Mouse (Mus musculus) midbrain, postnatal 0 days (tissue): ENCODE results near the gene Tubb4a. TPM values are rescaled to one million over a fixed set of nuclear protein-coding genes. Genes with fewer than 3 reads are reported as not detected.
"Not testable (repeated sequence)": the region's sequence is repeated elsewhere in the genome, so short reads cannot be mapped to it uniquely, and the experiment has no call there.

Experiments used
- ATAC-seq: fragments of 200-750 bp; cut with Nextera tagmentation; 2 replicates; pipeline ENCODE4 v1.8.0; 2017; ENCODE audit warnings: moderate number of reproducible peaks, mild to moderate bottlenecking, moderate TSS enrichment, moderate library complexity; ENCODE audit not compliant: low FRiP score
- DNase-seq: peaks from one replicate; pipeline ENCODE4 v3.0.0-alpha.2; 2015; ENCODE audit warnings: low spot score
- H3K27ac ChIP-seq: fragments of 300-500 bp; sonication (generic); 2 replicates; pipeline ENCODE4 v1.5.1; 2014; ENCODE audit warnings: low read depth, mild to moderate bottlenecking, low read length, mixed read lengths
- H3K27me3 ChIP-seq: fragments of 300-500 bp; sonication (generic); 2 replicates; pipeline ENCODE4 v1.6.1; 2014; ENCODE audit warnings: low read length, control low read depth, mixed read lengths; ENCODE audit not compliant: insufficient read depth
- H3K36me3 ChIP-seq: fragments of 300-500 bp; sonication (generic); 2 replicates; pipeline ENCODE4 v1.6.1; 2014; ENCODE audit warnings: low read length, control low read depth, mixed read lengths; ENCODE audit not compliant: insufficient read depth
- H3K4me1 ChIP-seq: fragments of 300-500 bp; sonication (generic); 2 replicates; pipeline ENCODE4 v1.6.1; 2014; ENCODE audit warnings: mild to moderate bottlenecking, control low read depth, antibody characterized with exemption, low read length, mixed read lengths; ENCODE audit not compliant: insufficient read depth
- H3K4me2 ChIP-seq: fragments of 300-500 bp; sonication (generic); 2 replicates; pipeline ENCODE4 v1.6.1; 2014; ENCODE audit warnings: low read depth, mild to moderate bottlenecking, low read length, mixed read lengths; ENCODE audit not compliant: poor library complexity, severe bottlenecking
- H3K4me3 ChIP-seq: fragments of 300-500 bp; sonication (generic); 2 replicates; pipeline ENCODE4 v1.5.1; 2014; ENCODE audit warnings: low read depth, mild to moderate bottlenecking, low read length, moderate library complexity
- H3K9ac ChIP-seq: fragments of 300-500 bp; sonication (generic); replicated peaks from 2 replicates; pipeline ENCODE4 v1.6.1; 2014; ENCODE audit warnings: mild to moderate bottlenecking, low read length, moderate library complexity, mixed read lengths; ENCODE audit not compliant: poor library complexity, severe bottlenecking
- H3K9me3 ChIP-seq: fragments of 300-500 bp; sonication (generic); 2 replicates; pipeline ENCODE4 v1.6.1; 2016; ENCODE audit warnings: low read length, control low read depth
- CTCF ChIP-seq: IDR thresholded peaks from 2 replicates; pipeline ENCODE4 v1.5.1; 2016; ENCODE audit warnings: antibody characterized with exemption, mild to moderate bottlenecking
- WGBS: fragments of 180-500 bp; shearing (Covaris S2); extraction: QIAGEN DNeasy Blood & Tissue Kit; methylation state at CpG from one replicate; pipeline ENCODE4 v1.1.7; 2014; 5-methylcytosine and 5-hydroxymethylcytosine counted together
- polyA plus RNA-seq: library from polyadenylated mRNA; unstranded; fragments of >200 nt; fragmentation: Nextera tagmentation; extraction: Ambion mirVana; gene quantifications from 2 replicates; pipeline ENCODE4 v1.2.1, GENCODE M21; 2015
- total RNA-seq: library from RNA; depleted of rRNA; stranded (reverse); fragments of >200 nt; gene quantifications from 2 replicates; pipeline ENCODE4 v1.2.3, GENCODE M21; 2014; rRNA removed

The Tubb4a gene
- 186 and 206 TPM in 2 replicates for total RNA-seq
- 408 and 417 TPM in 2 replicates for polyA plus RNA-seq

- Histone ChIP-seq H3K4me3 (peak within 1 kb of the TSS; percentile 64), H3K36me3 (peaks cover 11% of the 10 kb centered on the region; the same call in 1 of the 2 replicates), H3K27ac (peak within 1 kb of the TSS; percentile 86), H3K4me1 (peaks cover 10% of the 10 kb centered on the region), H3K4me2 (peak within 1 kb of the TSS; percentile 85), H3K27me3 (no peaks in the 10 kb centered on the region), H3K9ac (peak within 1 kb of the TSS; percentile 86), H3K9me3 (no peaks in the 10 kb centered on the region)
- ATAC-seq (peak; percentile 93), DNase-seq (peak; percentile 89)
- peak; percentile 39 for TF ChIP-seq CTCF
- whole genome bisulfite sequencing, result under 1% methylated on average over 31 of the region's 31 CpGs
These were observed at the start of gene Tubb4a for GRCm38 (mm10) chr17:57087049-57087832. Gene Tubb4a, minus strand, starts transcription at chr17:57087782.

- H3K4me3 ChIP-seq, result no peak overlapping the region
- H3K27ac ChIP-seq, result no peak overlapping the region
- H3K4me1 ChIP-seq, result no peaks in the 10 kb centered on the region
- ATAC-seq (no peak), DNase-seq (no peak)
- no peaks in the 10 kb centered on the region for H3K36me3 ChIP-seq
- no peak for TF ChIP-seq CTCF
- no peaks in the 10 kb centered on the region for H3K27me3 ChIP-seq
- 78% methylated on average over 3 of the region's 3 CpGs for WGBS
- H3K4me2 ChIP-seq, result no peak overlapping the region
- H3K9ac ChIP-seq, result no peak overlapping the region
- no peaks in the 10 kb centered on the region for H3K9me3 ChIP-seq
These were observed 48.1 kb upstream of the Tubb4a start for GRCm38 (mm10) chr17:57135635-57136034.

GRCm38 (mm10) chr17:57134693-57135092 lies 47.1 kb upstream of the Tubb4a start:
- Histone ChIP-seq H3K36me3 (no peaks in the 10 kb centered on the region), H3K27ac (no peak overlapping the region), H3K4me3 (no peak overlapping the region), H3K27me3 (no peaks in the 10 kb centered on the region), H3K4me2 (no peak overlapping the region), H3K9ac (no peak overlapping the region), H3K4me1 (no peaks in the 10 kb centered on the region), H3K9me3 (no peaks in the 10 kb centered on the region)
- WGBS, result 88% methylated on average over 2 of the region's 2 CpGs
- DNase-seq (no peak), ATAC-seq (no peak)
- TF ChIP-seq CTCF, result no peak

- not testable (repeated sequence) for H3K36me3 ChIP-seq, ATAC-seq
- WGBS, result 33% methylated on average over 3 of the region's 3 CpGs
These were observed 46.4 kb upstream of the Tubb4a start for GRCm38 (mm10) chr17:57134021-57134420.

GRCm38 (mm10) chr17:57131793-57132192 lies 44.2 kb upstream of the Tubb4a start:
- Histone ChIP-seq H3K9me3 (no peaks in the 10 kb centered on the region), H3K9ac (no peak overlapping the region), H3K4me2 (no peak overlapping the region), H3K36me3 (no peaks in the 10 kb centered on the region), H3K27ac (no peak overlapping the region), H3K4me1 (no peaks in the 10 kb centered on the region), H3K4me3 (no peak overlapping the region), H3K27me3 (no peaks in the 10 kb centered on the region; the same call in 1 of the 2 replicates)
- ATAC-seq, result no peak
- no peak for TF ChIP-seq CTCF
- DNase-seq, result no peak
- WGBS, result 72% methylated on average over 1 of the region's 1 CpGs

More at GRCm38 (mm10) chr17:57134021-57134420, 46.4 kb upstream of the Tubb4a start:
- H3K4me2 ChIP-seq, H3K4me3 ChIP-seq, H3K9ac ChIP-seq, H3K4me1 ChIP-seq, H3K9me3 ChIP-seq, H3K27me3 ChIP-seq, H3K27ac ChIP-seq, DNase-seq: not testable (repeated sequence)

- Histone ChIP-seq H3K4me1 (no peaks in the 10 kb centered on the region), H3K27ac (no peak overlapping the region), H3K27me3 (no peaks in the 10 kb centered on the region; the same call in 1 of the 2 replicates), H3K9me3 (no peaks in the 10 kb centered on the region), H3K4me3 (no peak overlapping the region), H3K9ac (no peak overlapping the region), H3K4me2 (no peak overlapping the region), H3K36me3 (no peaks in the 10 kb centered on the region)
- no peak for ATAC-seq
- TF ChIP-seq CTCF, result no peak
- no peak for DNase-seq
- WGBS, result 52% methylated on average over 3 of the region's 3 CpGs
These were observed 38.5 kb upstream of the Tubb4a start for GRCm38 (mm10) chr17:57125853-57126622.
